21 mouse cellular contexts compared by ENCODE assay signal in the genomic region with DNA sequence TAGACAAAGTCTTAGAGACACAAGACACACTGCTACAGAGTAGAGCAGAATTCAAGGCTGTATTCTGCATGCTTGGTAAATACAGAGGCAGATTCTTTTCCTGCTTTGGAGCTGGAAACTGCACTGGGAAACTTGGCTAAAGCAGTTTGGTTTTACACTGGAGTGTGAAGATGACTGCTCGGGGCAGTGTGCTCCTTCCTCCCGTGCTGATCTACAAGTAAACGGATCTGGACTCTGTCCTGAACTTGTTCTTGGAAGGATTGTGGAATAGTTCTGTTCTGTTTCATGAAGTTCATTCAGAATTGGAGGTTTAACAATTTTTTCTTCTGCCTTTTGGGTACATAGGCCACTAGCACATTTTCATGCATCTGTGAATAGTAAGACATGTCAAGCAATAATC. TPM values are rescaled to one million over a fixed set of nuclear protein-coding genes. Genes with fewer than 3 reads are reported as not detected.
"Had no signal": no experiment of that assay in that cellular context is flagged by ENCODE, and none has a peak within 500 bp of the region (broad histone marks: within the 10 kb centered on the region; RNA-seq: fewer than 3 reads in every experiment).

No protein-coding gene starts in this region.

- H3K9me3 ChIP-seq: intestine, embryonic 15.5 days; lung, embryonic 15.5 days had no signal

- H3K27me3 ChIP-seq: intestine, embryonic 15.5 days; lung, embryonic 15.5 days had no signal

- H3K4me3 ChIP-seq: intestine, embryonic 15.5 days; lung, embryonic 15.5 days had no signal

- H3K4me1 ChIP-seq: intestine, embryonic 15.5 days; lung, embryonic 15.5 days had no signal

- DNase-seq: lung, adult 18-20 months; lung, postnatal 10 days; lung, postnatal 4 days; midbrain, embryonic 14.5 days; thymus, adult 18-20 months; thymus, postnatal 36 days had no signal

- H3K27ac ChIP-seq: intestine, embryonic 15.5 days; kidney, postnatal 0 days; liver, embryonic 14.5 days; lung, embryonic 15.5 days had no signal

- H3K36me3 ChIP-seq: intestine, embryonic 15.5 days; lung, embryonic 15.5 days had no signal

- H3K4me2 ChIP-seq: intestine, embryonic 15.5 days; liver, embryonic 11.5 days; lung, embryonic 15.5 days; midbrain, embryonic 11.5 days had no signal

- ATAC-seq: hindbrain, embryonic 16.5 days; intestine, embryonic 15.5 days had no signal

- H3K9ac ChIP-seq: intestine, embryonic 15.5 days; liver, embryonic 14.5 days; lung, embryonic 15.5 days had no signal

RNA-seq across cellular contexts. Expression of a gene that starts 2.3 kb away (rescaled TPM):
- polyA plus RNA-seq: hindbrain, embryonic 16.5 days; intestine, embryonic 15.5 days; limb, embryonic 11.5 days; limb, embryonic 14.5 days; liver, embryonic 11.5 days; lung, embryonic 15.5 days; midbrain, embryonic 14.5 days; midbrain, postnatal 0 days; neural tube, embryonic 11.5 days; neural tube, embryonic 14.5 days; small intestine, adult 2 months; urinary bladder, adult 2 months had no signal

RNA-seq across cellular contexts. Expression of a gene that starts 56.3 kb away (rescaled TPM):
- polyA plus RNA-seq: hindbrain, embryonic 16.5 days; intestine, embryonic 15.5 days; limb, embryonic 11.5 days; limb, embryonic 14.5 days; liver, embryonic 11.5 days; lung, embryonic 15.5 days; midbrain, embryonic 11.5 days; midbrain, embryonic 14.5 days; midbrain, postnatal 0 days; neural tube, embryonic 11.5 days; neural tube, embryonic 14.5 days; small intestine, adult 2 months; stomach, embryonic 16.5 days; urinary bladder, adult 2 months had no signal
